Mouse (Mus musculus) left cerebral cortex, postnatal 25 days (tissue): ENCODE measurements around the gene Dusp2. TPM values are rescaled to one million over a fixed set of nuclear protein-coding genes. Genes with fewer than 3 reads are reported as not detected.
"Not testable (repeated sequence)": the region's sequence is repeated elsewhere in the genome, so short reads cannot be mapped to it uniquely, and the experiment has no call there.

Experiments used
- DNase-seq, 2 experiments: peaks; one replicate each; pipeline ENCODE4 v3.0.0; 2022; ENCODE audit warnings: low spot score in 2 of 2, mixed read lengths in 1 of 2
- intact Hi-C: fragments of 180-260 bp; cut with DNase I; formaldehyde crosslinking; loops from one replicate; pipeline ENCODE4 v1.15.1; 2025
- total RNA-seq, 2 experiments: library from RNA; stranded (reverse); gene quantifications; 2 replicates each; pipeline ENCODE4 v1.2.3; 2021

The Dusp2 gene
- total RNA-seq = 1 to 10 TPM; 2.3 to 2.8 TPM

DNA sequence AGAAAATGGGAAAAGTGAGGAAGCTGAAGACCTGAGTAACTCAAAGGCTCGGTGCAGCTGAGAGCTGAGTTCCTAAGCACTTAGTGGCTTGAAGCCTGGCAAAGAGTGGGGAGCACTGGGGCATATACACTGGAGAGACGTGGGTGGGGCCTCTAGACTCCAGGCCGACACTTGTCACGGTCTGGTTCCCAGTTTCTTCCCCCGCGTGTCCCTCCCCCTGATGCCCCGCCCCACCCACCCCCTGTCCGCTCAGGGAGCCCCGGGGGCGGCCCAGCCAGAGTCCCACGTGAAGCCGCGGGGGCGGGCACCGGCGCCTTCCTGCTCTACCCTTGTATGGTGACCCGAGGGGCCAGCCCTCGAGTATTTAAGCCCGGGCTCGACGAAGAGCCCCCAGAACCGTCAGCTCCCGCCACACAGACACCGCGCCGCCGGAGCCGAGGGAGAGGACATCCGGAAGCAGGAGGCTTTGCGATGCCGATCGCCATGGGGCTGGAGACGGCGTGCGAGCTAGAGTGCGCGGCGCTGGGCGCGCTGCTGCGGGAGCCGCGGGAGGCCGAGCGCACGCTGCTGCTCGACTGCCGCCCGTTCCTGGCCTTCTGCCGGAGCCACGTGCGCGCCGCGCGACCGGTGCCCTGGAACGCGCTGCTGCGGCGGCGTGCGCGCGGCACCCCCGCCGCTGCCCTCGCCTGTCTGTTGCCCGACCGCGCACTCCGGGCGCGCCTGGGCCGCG is at the start of gene Dusp2:
Dusp2 (plus strand) TSS at position 393 of the 730 bp plus-strand sequence.
- DNase-seq = peak; percentile 66 to 75
- intact Hi-C loops = no loop called here

DNA sequence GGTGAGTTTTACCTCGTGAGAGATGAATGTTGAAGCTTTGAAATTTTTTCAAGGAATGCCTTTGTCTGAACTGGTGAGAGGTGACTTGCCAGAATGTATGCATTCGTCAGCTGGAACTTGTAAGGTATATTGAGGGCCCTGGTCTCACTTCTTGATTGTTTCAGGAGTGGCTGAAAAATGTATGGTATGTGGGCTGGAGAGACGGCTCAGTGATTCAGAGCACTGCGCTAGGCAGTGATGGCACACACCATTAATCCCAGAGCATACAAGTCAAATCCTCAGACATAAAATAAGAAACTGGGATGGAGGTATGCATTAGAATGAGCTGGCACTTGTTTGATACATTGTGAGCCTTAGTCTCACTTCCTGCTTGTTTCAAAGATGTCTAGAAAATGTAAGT is 43.7 kb upstream of the Dusp2 start:
- DNase-seq = no peak

DNA sequence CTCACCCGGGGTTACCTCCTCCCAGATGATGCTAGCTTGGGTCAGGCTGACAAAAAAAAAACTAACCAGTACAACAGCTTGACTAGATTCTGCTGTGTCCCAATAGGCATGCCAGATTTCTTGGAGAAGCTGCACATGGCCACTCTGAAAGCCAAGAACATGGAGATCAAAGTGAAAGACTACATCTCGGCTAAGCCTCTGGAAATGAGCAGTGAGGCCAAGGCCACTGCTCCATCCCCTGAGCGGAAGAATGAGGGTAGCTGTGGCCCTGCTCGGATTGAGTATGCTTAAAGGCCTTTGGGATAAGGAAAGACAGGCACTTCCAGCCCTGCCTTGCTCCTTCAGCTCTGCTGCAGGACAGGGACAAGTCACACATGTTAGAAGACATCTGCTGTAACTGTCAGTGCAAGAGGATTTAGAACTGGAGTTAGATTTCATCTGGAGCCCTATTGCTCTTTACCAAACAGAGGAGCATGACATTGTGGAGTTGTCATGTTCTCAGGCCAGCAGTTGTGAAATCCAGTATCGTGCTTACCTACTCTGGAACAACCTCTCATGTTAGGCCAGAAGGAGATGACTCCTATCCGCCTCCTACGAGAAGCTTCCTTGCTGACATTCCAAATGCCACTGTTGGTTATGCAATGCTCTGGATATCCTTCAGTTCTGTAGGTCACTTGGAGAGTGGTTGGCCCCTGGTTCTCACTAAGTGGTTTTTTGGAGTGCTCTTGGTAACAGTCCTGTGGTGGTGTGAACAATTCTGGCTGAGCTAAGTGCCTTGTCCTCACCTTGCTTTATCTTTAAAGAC is 38.8 kb upstream of the Dusp2 start:
- no peak for DNase-seq
- intact Hi-C loops = no loop called here

More for the DNA sequence above, 43.7 kb upstream of the Dusp2 start:
- intact Hi-C loops = no loop called here

DNA sequence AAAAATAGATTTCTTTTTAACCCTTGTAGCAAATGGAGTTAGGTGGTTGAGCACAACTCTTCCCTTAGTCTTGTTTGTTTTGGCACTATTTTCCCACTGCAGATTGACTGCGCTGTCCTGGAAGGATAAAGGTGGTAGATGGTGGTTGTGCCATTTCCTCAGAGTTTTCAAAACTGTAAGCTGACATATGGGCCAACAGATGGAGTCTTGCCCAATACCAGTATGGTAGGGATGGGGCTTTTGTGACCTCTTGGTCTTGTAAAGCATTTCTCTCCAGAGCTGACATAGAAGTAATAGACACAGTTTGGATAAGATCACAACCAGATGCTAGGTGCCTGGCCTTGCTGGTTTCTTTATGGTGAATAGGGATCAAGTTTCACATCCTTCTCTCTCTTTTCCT is 37.9 kb upstream of the Dusp2 start:
- DNase-seq = no peak
- intact Hi-C loops = no loop called here

DNA sequence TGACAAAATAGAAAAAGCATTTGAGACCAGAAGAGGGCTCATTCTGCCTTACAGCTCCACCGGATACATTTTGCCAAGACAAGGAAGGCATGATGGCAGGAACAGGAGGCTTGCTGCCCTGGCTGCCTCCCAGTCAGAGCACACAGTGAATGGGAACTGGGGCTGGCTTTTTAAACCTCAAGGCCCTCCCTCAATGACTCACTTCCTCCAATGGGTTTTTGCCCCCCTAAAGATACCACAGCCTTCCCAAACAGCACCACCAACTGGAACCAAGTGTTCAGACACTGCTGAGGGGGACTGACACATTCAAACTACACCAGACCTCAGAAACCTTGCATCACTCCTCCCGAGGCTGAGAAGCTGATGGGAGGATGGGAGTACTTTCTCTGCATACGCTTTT is 35.3 kb upstream of the Dusp2 start:
- intact Hi-C loops = no loop called here
- DNase-seq = no peak

DNA sequence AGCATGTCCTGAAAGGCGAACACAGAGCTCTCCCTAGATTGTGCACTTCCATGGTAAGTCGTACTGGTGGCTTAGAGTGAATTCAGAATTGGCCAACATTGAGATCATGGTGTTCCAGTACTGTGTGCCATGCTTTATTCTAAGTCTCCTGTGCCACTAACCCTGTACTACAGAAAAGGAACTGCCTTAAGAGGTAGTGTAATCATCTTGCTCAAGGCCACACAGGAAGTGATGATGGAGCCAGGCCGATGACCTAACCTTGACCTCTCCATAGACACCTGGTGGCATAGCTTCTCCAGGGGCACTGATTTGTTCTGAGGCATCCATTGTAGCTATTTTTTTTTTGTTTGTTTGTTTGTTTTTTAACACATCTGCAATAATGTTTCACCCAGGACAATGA is 34.1 kb upstream of the Dusp2 start:
- no peak for DNase-seq
- intact Hi-C loops = no loop called here

DNA sequence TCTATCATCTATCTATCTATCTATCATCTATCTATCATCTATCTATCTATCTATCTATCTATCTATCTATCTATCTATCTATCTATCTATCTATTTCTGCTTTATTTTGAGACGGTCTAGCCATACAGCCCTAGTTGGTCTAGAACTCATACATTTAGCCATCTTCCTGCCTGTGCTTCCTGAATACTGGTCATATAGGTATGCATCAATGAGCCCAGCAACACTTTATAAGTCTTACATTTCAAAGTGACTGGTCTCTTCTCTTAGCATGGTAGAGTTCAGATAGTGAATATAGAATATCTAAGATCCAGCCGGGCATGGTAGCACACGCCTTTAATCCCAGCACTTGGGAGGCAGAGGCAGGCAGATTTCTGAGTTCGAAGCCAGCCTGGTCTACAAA is 31.8 kb upstream of the Dusp2 start:
- intact Hi-C loops, DNase-seq: not testable (repeated sequence)

DNA sequence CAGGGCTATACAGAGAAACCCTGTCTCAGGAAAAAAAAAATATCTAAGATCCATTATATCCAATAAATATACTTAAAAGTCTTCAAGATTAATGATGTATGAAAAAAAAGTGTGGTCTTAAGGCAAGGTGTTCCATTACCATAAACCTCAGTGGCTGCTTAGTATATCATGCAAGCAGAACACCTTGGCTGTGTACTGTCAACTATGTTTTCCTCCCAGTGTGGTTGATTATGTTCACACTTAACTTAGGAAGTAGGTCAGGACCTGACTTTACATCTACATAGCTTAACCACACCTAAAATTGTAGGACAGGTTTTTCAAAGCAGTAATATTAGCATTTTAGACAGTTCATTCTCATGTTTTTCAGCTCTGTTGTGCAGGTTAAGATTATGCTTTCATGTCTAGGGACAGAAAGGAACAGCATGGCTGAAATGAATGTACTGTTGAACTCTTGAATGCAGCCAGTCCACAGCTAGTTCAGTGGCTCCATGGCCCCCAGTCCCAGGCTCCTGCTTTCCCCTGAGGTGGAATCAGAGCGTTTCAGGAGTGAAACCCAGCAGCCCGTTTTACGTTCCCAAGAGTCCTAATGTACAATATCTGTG is 31.2 kb upstream of the Dusp2 start:
- DNase-seq = no peak
- intact Hi-C loops = loop anchor here (5.0 kb wide), 1 partner anchor 38 kb away; no protein-coding TSS in a partner anchor

DNA sequence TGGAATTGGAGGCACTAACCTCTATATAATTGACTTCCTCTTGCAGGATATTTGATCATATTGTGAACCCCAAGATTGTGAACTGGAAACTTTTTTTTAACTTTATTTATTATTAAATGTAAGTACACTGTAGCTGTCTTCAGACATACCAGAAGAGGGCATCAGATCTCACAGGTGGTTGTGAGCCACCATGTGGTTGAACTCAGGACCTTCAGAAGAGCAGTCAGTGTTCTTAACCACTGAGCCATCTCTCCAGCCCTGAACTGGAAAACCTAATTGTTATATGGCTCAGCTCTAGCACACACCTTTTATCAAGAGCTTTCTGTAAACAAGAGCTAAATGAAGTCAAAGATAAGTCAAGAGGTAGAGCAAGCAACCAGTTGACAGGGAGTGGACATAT is 29.8 kb upstream of the Dusp2 start:
- intact Hi-C loops = loop anchor here (5.0 kb wide), 1 partner anchor 36 kb away; no protein-coding TSS in a partner anchor
- no peak for DNase-seq

DNA sequence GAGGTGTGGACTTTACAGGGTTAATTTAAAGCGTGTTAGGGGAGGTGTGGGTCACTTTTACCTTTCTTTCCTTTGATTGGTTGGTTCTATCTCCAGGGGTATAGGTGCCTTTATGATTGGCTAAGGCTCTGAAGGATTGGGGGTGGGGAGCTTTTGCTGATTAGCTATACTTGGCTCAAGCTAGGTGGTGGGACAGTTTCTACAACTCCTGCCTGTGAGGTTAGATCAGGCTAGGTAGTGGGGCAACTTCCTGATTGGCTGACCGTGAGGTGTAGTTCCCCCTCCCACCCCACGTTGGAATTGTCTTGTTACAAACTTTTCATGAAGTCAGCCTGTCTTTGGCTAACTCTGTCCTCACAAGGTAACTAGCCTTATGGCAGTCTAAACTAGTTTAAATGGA is 28.8 kb upstream of the Dusp2 start:
- no peak for DNase-seq
- intact Hi-C loops = loop anchor here (5.0 kb wide), 1 partner anchor 35 kb away; no protein-coding TSS in a partner anchor

DNA sequence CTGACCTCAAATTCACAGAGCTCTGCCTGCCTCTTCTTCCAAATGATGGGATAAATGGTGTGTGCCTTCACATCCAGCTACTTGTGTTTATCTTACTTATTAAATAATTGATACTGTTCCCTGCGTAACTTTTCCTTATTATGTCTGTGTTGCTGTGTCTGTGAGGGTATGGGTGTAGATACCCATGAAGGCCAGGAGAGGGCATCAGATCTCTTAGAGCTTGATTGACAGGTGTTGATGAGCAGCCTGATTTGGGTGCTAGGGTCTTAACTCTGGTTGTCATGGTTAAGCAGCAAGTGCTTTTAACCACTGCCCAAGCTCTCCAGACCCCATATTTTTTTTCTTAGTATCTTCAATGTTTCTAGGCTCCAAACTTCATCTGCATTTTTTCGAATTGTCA is 27.3 kb upstream of the Dusp2 start:
- no peak for DNase-seq
- intact Hi-C loops = loop anchor here (5.0 kb wide), 1 partner anchor 34 kb away; no protein-coding TSS in a partner anchor

DNA sequence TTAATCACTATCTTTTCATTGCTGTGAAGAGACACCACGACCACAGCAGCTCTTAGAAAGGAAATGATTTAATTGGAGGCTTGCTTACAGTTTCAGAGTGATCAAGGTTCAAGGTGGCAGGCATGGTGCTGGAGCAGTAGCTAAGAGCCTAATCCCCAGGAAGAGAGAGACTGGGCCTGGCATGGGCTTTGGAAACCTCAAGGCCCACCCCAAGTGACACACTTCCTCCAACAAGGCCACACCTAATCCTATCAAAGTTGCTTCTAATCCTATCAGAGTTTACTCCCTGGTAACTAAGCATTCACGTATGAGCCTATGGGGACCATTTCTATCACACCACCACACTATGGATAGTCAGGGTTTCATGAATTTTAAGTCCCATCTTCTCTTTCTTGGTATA is 25.7 kb upstream of the Dusp2 start:
- no peak for DNase-seq
- intact Hi-C loops = no loop called here

DNA sequence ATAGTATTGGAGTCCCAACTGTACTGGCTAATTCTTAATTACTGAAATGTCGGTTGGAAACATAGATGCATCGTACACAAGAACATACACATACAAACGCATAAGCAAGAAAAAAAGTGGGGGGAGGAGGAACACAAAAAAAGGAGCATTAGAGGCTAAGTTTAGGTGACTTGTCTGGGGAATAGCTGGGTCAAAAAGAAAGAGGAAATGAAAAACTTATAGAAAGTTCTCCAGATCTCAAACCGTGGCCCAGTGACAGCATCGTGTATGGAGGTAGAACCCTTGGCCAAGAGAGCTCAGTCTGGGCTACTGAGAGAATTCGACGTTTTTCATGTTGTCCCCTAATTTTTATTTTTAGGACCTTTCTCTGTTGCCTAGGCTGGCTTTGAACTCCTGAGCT is 25.3 kb upstream of the Dusp2 start:
- no peak for DNase-seq
- intact Hi-C loops = no loop called here

DNA sequence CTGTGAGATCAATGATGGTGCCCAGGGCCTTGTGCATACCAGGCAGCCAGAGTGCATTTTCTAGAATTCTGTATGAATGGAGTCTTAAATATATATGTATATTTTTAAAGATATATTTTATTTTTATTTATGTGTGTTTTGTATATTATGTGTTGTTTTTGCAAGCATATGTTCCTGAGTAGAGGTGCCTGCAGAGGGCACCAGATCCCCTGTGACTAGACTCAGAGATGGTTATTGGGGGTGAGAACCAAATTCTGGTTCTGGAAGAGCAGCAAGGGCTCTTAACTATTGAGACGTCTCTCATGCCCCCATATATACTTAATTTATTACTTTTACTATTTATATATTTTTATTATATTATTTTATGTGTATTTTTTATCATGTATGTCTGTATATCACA is 24.8 kb upstream of the Dusp2 start:
- intact Hi-C loops = no loop called here
- no peak for DNase-seq

DNA sequence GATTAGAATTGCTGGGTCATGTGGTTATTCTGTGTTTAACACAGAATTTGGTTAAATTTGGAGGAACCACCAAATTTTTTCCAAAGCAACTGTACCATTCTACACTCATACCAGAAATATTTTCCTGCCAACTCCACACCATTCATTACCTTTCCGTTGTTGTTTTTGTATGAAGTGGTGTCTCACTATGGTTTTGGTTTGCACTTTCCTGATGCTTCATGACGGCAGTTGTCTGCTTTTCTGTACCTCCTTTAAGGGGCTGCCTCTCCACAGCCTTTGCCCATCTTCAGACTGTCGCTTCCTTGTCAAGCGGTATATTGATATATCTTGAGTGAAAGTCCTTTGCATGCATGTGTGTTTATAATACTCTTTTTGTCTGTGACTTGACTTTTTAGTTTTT is 23.2 kb upstream of the Dusp2 start:
- intact Hi-C loops = no loop called here
- no peak for DNase-seq

DNA sequence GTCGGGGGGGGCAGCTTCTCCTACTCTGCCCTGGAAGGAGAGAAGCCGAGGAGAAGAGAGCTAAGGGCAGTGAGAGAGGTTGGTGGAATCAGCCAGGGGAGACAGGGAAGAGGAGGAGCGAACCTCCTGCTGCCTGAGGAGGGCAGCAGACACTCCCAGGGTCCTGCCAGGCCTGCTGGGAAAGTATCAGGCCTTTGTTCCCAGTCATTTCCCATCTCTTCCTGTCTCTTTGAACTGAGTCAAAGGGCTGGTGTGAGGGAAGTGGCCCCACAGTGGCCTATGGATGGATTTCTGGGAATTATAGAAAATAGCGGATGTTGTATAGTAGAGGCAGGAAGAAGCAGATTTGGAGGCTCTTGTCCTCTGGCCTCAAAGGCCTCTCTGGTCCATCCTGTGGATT is 22.1 kb upstream of the Dusp2 start:
- intact Hi-C loops = no loop called here
- no peak for DNase-seq

DNA sequence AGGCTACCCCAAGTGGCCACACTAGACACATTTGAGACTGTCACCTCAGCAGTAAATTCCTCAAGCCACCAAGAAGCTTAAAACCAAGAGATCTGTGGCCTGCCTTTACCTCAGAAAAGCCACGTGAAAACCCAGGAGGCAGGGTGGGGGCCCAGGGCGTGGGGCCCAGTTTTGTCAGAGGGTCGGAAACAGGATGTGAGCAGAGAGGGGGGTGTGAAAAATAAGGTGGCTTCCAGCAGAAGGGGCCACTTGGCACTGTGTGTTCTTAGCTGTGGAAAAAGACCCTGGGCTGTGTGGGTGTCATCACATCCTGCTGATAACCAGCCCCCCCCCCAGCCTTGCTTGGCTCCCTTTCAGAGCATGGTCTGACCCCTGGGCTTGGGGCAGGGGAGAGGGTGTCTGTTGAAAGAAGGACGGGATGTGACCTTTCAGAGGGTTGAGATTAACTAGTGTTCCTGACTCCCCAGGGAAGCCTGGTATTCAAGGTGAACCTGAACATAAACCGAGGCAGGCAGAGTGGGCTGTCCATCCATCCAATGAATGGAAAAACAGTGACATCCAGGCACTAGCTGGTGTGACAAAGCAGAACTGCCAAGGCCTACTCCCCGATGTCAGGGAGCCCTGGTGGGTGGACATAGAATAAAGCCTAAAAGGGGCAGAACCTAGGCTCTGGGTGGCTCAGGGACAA is 21.3 kb upstream of the Dusp2 start:
- intact Hi-C loops = no loop called here
- no peak for DNase-seq

DNA sequence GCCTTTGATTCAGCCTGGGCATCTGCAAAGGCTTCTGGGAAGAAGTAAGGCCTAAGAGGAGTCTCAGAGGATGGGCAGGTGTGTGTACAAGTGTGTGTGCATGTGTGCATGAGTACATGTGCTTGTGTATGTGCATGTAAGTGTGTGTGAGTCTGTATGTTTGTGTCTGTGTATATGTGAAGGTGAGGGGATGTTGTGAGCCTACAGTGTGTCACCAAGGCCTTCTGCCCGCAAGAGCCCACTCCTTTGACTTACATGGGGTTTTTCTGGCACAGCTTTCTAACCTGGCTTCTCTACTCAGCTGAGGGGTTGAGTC is 20.8 kb upstream of the Dusp2 start:
- intact Hi-C loops = no loop called here
- no peak for DNase-seq

DNA sequence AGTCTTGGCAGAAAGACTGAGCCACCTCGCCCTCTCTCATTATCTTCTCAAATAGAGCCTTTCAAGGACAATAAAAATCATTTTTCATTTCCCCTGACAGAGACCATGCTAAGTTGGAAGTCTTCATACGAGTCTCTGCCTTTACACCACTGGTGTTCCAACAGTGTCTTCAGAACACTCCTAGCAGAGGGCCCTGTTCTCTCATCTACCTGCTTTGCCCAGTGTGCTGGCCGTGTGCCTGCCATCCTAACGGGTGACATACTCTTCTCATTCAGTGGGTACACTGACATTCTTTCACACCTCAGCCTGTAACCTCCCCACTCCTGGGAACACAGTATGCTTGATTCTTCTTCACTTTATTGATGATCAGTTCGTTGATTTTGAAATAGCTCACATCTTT is 19.5 kb upstream of the Dusp2 start:
- no peak for DNase-seq
- intact Hi-C loops = no loop called here

DNA sequence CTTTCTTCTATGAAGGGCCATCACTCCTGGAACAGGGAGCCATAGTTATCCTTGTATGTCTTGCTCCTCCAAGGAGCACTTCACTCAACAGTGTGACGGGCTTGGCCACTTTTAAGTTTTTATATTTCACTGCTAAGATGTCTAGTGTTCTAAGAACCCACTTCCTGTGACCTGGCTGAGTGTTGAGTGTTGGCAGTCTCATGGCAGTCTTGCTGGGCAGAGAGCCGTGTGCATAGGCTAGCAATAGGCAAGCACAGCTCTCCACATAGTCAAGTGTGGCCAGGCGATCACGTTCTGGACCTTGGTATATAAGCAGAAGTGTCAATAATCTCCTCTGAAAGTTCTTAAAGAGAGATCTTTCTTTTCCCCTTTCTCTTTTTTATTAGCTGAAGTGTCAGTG is 17.8 kb upstream of the Dusp2 start:
- intact Hi-C loops = no loop called here
- DNase-seq = no peak
